Mouse (Mus musculus) MEL (cell line): ENCODE results near the gene Pdzd3. TPM values are rescaled to one million over a fixed set of nuclear protein-coding genes. Genes with fewer than 3 reads are reported as not detected.
A peak's percentile ranks its signal among the peaks of the same experiment; 100 is the strongest.

Experiments used
- DNase-seq: peaks from one replicate; pipeline ENCODE4 v3.0.0; 2011; ENCODE audit warnings: low read depth, low spot score
- H3K27ac ChIP-seq: 2 replicates; pipeline ENCODE4 v1.5.1; 2012; ENCODE audit warnings: low read depth, mild to moderate bottlenecking, control low read depth, low read length, moderate library complexity; ENCODE audit not compliant: control insufficient read depth
- H3K27me3 ChIP-seq, 2 experiments: fragments of 150-350 bp in 1 of 2; sonication (generic) in 1 of 2; 2 replicates each; pipeline ENCODE4 v1.6.1; 2012; ENCODE audit warnings: low read length in 2 of 2, mild to moderate bottlenecking in 2 of 2, improper control_type of control experiment in 1 of 2, moderate library complexity in 1 of 2; ENCODE audit not compliant: insufficient read depth in 2 of 2, control insufficient read depth in 1 of 2
- H3K36me3 ChIP-seq, 2 experiments: 2 replicates each; pipeline ENCODE4 v1.6.1; 2012 to 2014; ENCODE audit warnings: low read length in 2 of 2, improper control_type of control experiment in 1 of 2, inconsistent platforms in 1 of 2, mild to moderate bottlenecking in 1 of 2; ENCODE audit not compliant: insufficient read depth in 2 of 2, control insufficient read depth in 1 of 2
- H3K4me1 ChIP-seq, 2 experiments: fragments of 150-350 bp in 1 of 2; sonication (generic) in 1 of 2; 2 replicates each; pipeline ENCODE4 v1.6.1; 2012; ENCODE audit warnings: low read length in 2 of 2, improper control_type of control experiment in 1 of 2, mild to moderate bottlenecking in 1 of 2; ENCODE audit not compliant: insufficient read depth in 2 of 2, control insufficient read depth in 1 of 2
- H3K4me3 ChIP-seq, 2 experiments: fragments of 150-350 bp in 1 of 2; sonication (generic) in 1 of 2; 2 replicates each; pipeline ENCODE4 v1.5.1; 2012; ENCODE audit warnings: low read depth in 2 of 2, low read length in 2 of 2, mild to moderate bottlenecking in 2 of 2, moderate library complexity in 2 of 2, control low read depth in 1 of 2, improper control_type of control experiment in 1 of 2; ENCODE audit not compliant: control insufficient read depth in 1 of 2, insufficient read depth in 1 of 2
- H3K79me2 ChIP-seq: 2 replicates; pipeline ENCODE4 v1.6.1; 2012; ENCODE audit warnings: mild to moderate bottlenecking, low read length, moderate library complexity; ENCODE audit not compliant: control insufficient read depth, poor library complexity, insufficient read depth
- H3K9ac ChIP-seq: 2 replicates; pipeline ENCODE4 v1.6.1; 2012; ENCODE audit warnings: low read depth, mild to moderate bottlenecking, control low read depth, low read length, moderate library complexity; ENCODE audit not compliant: control insufficient read depth, poor library complexity, severe bottlenecking
- H3K9me3 ChIP-seq: fragments of 150-350 bp; sonication (generic); replicated peaks from 2 replicates; pipeline ENCODE4 v1.6.1; 2012; ENCODE audit warnings: mild to moderate bottlenecking, low read length, improper control_type of control experiment, moderate library complexity; ENCODE audit not compliant: insufficient read depth
- CTCF ChIP-seq, 3 experiments: IDR thresholded peaks in 2 of 3; conservative IDR thresholded peaks in 1 of 3; 2 replicates each; pipeline ENCODE4 v1.5.1; 2011 to 2012; ENCODE audit warnings: low read length in 3 of 3, low read depth in 2 of 3, mild to moderate bottlenecking in 2 of 3, improper control_type of control experiment in 1 of 3, inconsistent platforms in 1 of 3, mixed read lengths in 1 of 3, moderate library complexity in 1 of 3; ENCODE audit not compliant: control insufficient read depth in 1 of 3, insufficient read depth in 1 of 3, poor library complexity in 1 of 3, severe bottlenecking in 1 of 3
- ELF1 ChIP-seq: IDR thresholded peaks from 2 replicates; pipeline ENCODE4 v1.6.1; 2014; ENCODE audit warnings: low read depth, mild to moderate bottlenecking, inconsistent platforms, low read length, improper control_type of control experiment, moderate library complexity
- EP300 ChIP-seq, 2 experiments: IDR thresholded peaks; 2 replicates each; pipeline ENCODE4 v1.6.1; 2011; ENCODE audit warnings: improper control_type of control experiment in 2 of 2, low read length in 2 of 2, low read depth in 1 of 2, mild to moderate bottlenecking in 1 of 2
- GATA1 ChIP-seq: IDR thresholded peaks from 2 replicates; pipeline ENCODE4 v1.6.1; 2011; ENCODE audit warnings: low read depth, low read length, improper control_type of control experiment
- HCFC1 ChIP-seq: IDR thresholded peaks from 2 replicates; pipeline ENCODE4 v1.6.1; 2012; ENCODE audit warnings: low read depth, mild to moderate bottlenecking, inconsistent platforms, low read length, improper control_type of control experiment, moderate library complexity
- MXI1 ChIP-seq: IDR thresholded peaks from 2 replicates; pipeline ENCODE4 v1.6.1; 2011; ENCODE audit warnings: mild to moderate bottlenecking, low read depth, low read length, improper control_type of control experiment
- POLR2A ChIP-seq, 2 experiments: IDR thresholded peaks; 2 replicates each; pipeline ENCODE4 v1.6.1; 2011 to 2012; ENCODE audit warnings: low read length in 2 of 2, mild to moderate bottlenecking in 2 of 2, control low read depth in 1 of 2, improper control_type of control experiment in 1 of 2, low read depth in 1 of 2, moderate library complexity in 1 of 2; ENCODE audit not compliant: control insufficient read depth in 1 of 2, insufficient read depth in 1 of 2, poor library complexity in 1 of 2
- POLR2AphosphoS2 ChIP-seq: IDR thresholded peaks from 2 replicates; pipeline ENCODE4 v1.6.1; 2011; ENCODE audit warnings: low read length, improper control_type of control experiment
- POLR2AphosphoS5 ChIP-seq: IDR thresholded peaks from 2 replicates; pipeline ENCODE4 v1.6.1; 2012; ENCODE audit warnings: low read depth, borderline replicate concordance, mild to moderate bottlenecking, inconsistent platforms, low read length, moderate library complexity, mixed read lengths
- SIN3A ChIP-seq: IDR thresholded peaks from 2 replicates; pipeline ENCODE4 v1.6.1; 2012; ENCODE audit warnings: low read length, improper control_type of control experiment, inconsistent platforms
- UBTF ChIP-seq: IDR thresholded peaks from 2 replicates; pipeline ENCODE4 v1.6.1; 2012; ENCODE audit warnings: low read depth, mild to moderate bottlenecking, inconsistent platforms, low read length, improper control_type of control experiment, moderate library complexity, borderline replicate concordance; ENCODE audit not compliant: insufficient read depth
- USF2 ChIP-seq, 2 experiments: IDR thresholded peaks; 2 replicates each; pipeline ENCODE4 v1.6.1; 2011 to 2012; ENCODE audit warnings: improper control_type of control experiment in 2 of 2, low read length in 2 of 2, borderline replicate concordance in 1 of 2, inconsistent platforms in 1 of 2, low read depth in 1 of 2, mild to moderate bottlenecking in 1 of 2; ENCODE audit not compliant: insufficient read depth in 1 of 2
- ZC3H11A ChIP-seq: IDR thresholded peaks from 2 replicates; pipeline ENCODE4 v1.6.1; 2012; ENCODE audit warnings: low read depth, mild to moderate bottlenecking, inconsistent platforms, low read length, improper control_type of control experiment
- polyA plus RNA-seq, 2 experiments: library from polyadenylated mRNA; stranded (reverse) in 1 of 2; unstranded in 1 of 2; fragments of >175 nt in 1 of 2; fragments of >200 nt in 1 of 2; gene quantifications; 2 replicates each; pipeline versions ENCODE4 v1.2.1 to v1.2.4; 2012; ENCODE audit warnings: low replicate concordance in 2 of 2, low read depth in 1 of 2; ENCODE audit not compliant: insufficient read length in 2 of 2, insufficient read depth in 1 of 2, missing spikeins in 1 of 2
- total RNA-seq: library from RNA; depleted of rRNA; stranded (reverse); fragments of 300-350 nt; gene quantifications from 2 replicates; pipeline ENCODE4 v1.2.3, GENCODE M21; 2012

Pdzd3 gene
- total and polyA plus RNA-seq, 3 experiments = 0.06 TPM; not detected in 2

DNA sequence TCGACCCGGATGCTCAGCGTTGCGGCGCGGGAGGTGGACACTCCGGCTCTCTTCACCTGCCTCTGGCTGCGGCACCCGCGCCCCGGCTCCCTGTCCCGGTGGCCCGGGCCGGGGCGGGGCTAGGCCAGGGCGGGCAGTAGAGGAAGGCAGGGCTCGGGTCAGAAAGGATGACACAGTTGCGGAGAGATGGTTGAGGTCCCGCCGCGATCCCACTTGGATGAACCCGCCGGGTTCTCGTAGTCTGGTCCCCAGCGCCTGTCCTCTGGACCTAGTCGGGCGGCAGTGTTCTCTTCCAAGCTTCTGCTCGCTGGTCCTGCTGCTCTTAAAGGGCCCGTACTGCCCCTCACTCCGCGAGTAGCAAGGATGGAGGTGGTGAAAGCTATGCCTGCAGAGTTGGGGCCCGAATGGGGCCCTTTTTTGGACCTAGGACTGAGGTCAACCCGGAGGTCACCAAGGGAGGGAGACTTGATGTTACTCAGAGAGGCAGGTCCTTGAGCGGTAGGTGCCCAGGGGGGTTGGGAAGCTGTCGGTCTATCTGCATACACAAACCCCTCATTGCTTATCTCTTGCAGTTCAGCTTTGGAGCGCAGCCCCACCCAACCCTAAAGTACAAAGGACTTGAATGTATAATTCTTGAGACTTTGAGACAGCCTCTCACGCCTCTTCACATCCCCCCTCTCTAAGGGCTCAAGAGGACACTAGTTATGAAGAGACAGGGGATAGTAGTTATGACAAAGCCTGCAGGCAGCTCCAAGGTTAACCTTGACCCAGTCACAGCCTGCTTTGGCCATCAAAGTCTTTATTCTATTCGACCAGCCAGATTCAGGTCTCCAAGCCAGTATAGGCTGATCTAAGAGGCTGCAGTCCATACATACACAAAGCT, 37.0 kb upstream of the Pdzd3 start, which contains the start of gene Abcg4 (continued):
- no peak for TF ChIP-seq POLR2AphosphoS2
- no peak for TF ChIP-seq ELF1
- no peak for TF ChIP-seq CTCF (IDR thresholded peaks at IDR 0.05 in 2 of 3, conservative IDR thresholded peaks at IDR 0.05 in 1 of 3; ENCODE audit: control insufficient read depth in 1 of 3, insufficient read depth in 1 of 3, low read depth in 2 of 3, low read length in 3 of 3, poor library complexity in 1 of 3, severe bottlenecking in 1 of 3)
- 0 out of 2 replicates have a peak, but pooled peaks have one; percentile 6 for TF ChIP-seq HCFC1

DNA sequence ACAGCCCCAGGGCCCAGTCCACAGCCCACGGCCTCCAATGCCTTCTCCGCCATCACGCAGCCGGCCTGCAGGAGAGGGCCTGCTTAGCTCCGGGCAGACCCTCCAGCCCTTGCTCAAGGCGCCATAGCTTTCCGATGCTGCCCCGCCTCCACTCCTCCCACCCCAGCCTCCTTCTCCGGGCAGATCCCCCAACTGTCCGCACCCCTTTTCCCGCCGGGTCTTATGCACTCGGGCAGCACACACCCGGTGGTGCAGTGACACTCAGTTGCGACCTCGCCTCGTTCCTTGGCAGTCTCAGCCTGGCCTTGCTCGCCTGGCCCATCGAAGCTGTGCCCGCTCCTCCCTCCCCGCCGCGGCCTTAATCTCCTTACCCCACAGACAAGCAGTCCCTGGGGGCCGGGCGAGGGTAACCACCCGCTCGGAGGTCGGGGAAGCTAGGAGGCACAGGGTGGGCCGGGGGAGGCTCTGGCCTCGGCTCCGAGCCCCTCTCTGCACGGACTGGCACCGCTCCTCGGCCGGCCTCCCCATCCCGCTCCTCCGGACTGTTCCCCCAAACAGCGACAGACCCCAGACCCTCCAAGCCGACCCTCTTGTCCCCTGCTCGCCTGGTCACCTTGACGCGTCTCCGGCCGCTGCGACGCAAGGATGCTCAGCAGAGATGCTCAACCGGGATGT, 36.3 kb upstream of the Pdzd3 start:
- peak overlapping the region; percentile 64 for H3K9ac ChIP-seq
- peak; percentile 11; the same call in 1 of the 2 replicates for TF ChIP-seq MXI1
- no peak for TF ChIP-seq EP300 (IDR thresholded peaks at IDR 0.05; ENCODE audit: low read depth in 1 of 2, low read length in 2 of 2)
- TF ChIP-seq UBTF = peak; percentile 85; the same call in 1 of the 2 replicates
- no peak for TF ChIP-seq ZC3H11A
- TF ChIP-seq GATA1 = no peak
- no peak for TF ChIP-seq USF2 (IDR thresholded peaks at IDR 0.05; ENCODE audit: borderline replicate concordance in 1 of 2, insufficient read depth in 1 of 2, low read depth in 1 of 2, low read length in 2 of 2)
- TF ChIP-seq POLR2AphosphoS5 = 0 out of 2 replicates have a peak, but pooled peaks have one; percentile 50
- TF ChIP-seq, all 39 proteins: peak for 3
- peaks cover 4 to 11% of the 10 kb centered on the region in 2 experiments for H3K36me3 ChIP-seq
- no peaks in the 10 kb centered on the region for H3K27me3 ChIP-seq
- H3K79me2 ChIP-seq = peaks cover 8% of the 10 kb centered on the region; the same call in 1 of the 2 replicates
- no peaks in the 10 kb centered on the region for H3K9me3 ChIP-seq
- peaks cover 8 to 22% of the 10 kb centered on the region in 2 experiments for H3K4me1 ChIP-seq
- peak overlapping the region; percentile 70 for H3K4me3 ChIP-seq
- H3K27ac ChIP-seq = peak overlapping the region; percentile 95
- peak; percentile 64 for DNase-seq

DNA sequence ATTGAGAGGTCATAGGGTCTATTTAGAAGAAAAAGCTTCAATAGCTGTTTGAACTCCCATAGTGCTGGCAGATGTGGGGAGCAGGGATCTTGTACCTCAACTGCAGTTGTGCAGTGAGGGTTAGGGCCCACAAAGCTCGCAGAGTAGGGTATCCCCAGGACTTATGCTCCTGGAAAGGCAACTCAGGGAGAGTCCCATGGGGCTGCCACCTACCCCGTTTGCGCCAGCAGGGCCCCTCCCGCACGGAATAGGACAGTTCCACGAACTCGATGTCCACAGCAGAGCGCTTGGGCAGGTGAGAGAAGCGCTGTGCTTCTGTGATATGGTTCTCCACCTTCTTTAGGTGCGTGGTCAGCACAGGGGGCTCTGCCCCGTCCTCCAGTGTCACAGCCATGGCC, 35.7 kb upstream of the Pdzd3 start:
- DNase-seq = peak; percentile 45
- no peaks in the 10 kb centered on the region for H3K9me3 ChIP-seq
- no peaks in the 10 kb centered on the region for H3K27me3 ChIP-seq
- TF ChIP-seq SIN3A (0 out of 2 replicates have a peak, but pooled peaks have one; percentile 14), POLR2A (IDR thresholded peaks at IDR 0.05; ENCODE audit: control insufficient read depth in 1 of 2, insufficient read depth in 1 of 2, low read depth in 1 of 2, low read length in 2 of 2, poor library complexity in 1 of 2) (0 out of 4 replicates have a peak, but pooled peaks of 1 of the 2 experiments have one; percentile 23), ZC3H11A (no peak)
- peak overlapping the region; percentile 70 for H3K4me3 ChIP-seq
- H3K9ac ChIP-seq = peak overlapping the region; percentile 64
- peaks cover 8% of the 10 kb centered on the region; the same call in 1 of the 2 replicates for H3K79me2 ChIP-seq
- H3K36me3 ChIP-seq = peaks cover under 1 to 11% of the 10 kb centered on the region in 2 experiments
- H3K27ac ChIP-seq = peak overlapping the region; percentile 17
- H3K4me1 ChIP-seq = peaks cover 8 to 22% of the 10 kb centered on the region in 2 experiments
